Mouse (Mus musculus) liver, embryonic 14.5 days (tissue): ENCODE measurements at regions not wholly inside any gene's neighbourhood (a gene's known extent, or its start where the extent isn't known, plus 50 kb on each side); places are given as distances from the start of the nearest gene placed in this dataset.

Source experiments
- CTCF ChIP-seq: IDR thresholded peaks from 2 replicates; pipeline ENCODE4 v1.5.1; 2016; ENCODE audit warnings: antibody characterized with exemption, low read depth, control low read depth
- EP300 ChIP-seq: IDR thresholded peaks from 2 replicates; pipeline ENCODE4 v1.6.1; 2016; ENCODE audit warnings: antibody characterized with exemption, low read depth

DNA sequence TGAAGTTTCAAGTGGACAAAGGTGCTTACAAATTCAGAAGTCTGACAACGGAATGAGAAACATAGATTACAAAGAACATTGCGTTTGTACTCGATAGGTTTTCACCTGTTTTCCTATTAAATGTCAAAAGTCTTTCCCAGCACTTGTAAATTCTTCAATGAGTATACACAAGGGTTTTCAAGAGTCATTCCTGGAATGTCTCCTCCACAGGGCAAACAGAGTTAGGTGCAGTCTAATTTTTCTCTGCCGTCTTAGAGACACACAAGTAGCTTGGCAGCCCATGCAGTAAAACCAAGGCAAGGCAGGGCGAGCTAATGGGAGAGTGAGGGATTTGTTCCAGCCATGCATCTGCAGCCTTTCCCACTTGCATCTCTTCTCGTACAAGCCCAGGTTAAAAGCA, 516.6 kb upstream of the Atp11b start:
- no peak for TF ChIP-seq CTCF
- TF ChIP-seq EP300: no peak
